Mouse (Mus musculus) G1E (cell line): ENCODE results near the gene Hoxd8.
A peak's percentile ranks its signal among the peaks of the same experiment; 100 is the strongest.

Experiments used
- CTCF ChIP-seq: IDR thresholded peaks from 2 replicates; pipeline ENCODE4 v1.5.1; 2012; ENCODE audit warnings: low read depth, low read length, inconsistent platforms, mixed read lengths
- TAL1 ChIP-seq: conservative IDR thresholded peaks from 2 replicates; pipeline ENCODE4 v1.6.1; 2012; ENCODE audit warnings: low read depth, low read length, inconsistent platforms, mixed read lengths

DNA sequence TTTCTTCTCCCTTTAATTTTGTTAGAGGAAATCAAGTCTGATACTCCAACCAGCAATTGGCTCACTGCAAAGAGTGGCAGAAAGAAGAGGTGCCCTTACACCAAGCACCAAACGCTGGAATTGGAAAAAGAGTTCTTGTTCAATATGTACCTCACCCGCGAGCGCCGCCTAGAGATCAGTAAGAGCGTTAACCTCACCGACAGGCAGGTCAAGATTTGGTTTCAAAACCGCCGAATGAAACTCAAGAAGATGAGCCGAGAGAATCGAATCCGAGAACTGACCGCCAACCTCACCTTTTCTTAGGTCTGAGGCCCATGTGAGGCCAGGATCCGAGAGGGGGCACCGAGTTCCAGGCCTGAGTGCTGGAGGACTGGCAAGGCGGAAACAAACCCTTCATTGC, 10.3 kb upstream of the Hoxd8 start:
- TF ChIP-seq CTCF = peak; percentile 7; the same call in 1 of the 2 replicates
- no peak for TF ChIP-seq TAL1
